Mouse (Mus musculus): ENCODE results near the gene Nfatc2ip. TPM values are rescaled to one million over a fixed set of nuclear protein-coding genes. Genes with fewer than 3 reads are reported as not detected.

Nfatc2ip gene
- total RNA-seq, 1 experiment: 45.6 TPM

DNA sequence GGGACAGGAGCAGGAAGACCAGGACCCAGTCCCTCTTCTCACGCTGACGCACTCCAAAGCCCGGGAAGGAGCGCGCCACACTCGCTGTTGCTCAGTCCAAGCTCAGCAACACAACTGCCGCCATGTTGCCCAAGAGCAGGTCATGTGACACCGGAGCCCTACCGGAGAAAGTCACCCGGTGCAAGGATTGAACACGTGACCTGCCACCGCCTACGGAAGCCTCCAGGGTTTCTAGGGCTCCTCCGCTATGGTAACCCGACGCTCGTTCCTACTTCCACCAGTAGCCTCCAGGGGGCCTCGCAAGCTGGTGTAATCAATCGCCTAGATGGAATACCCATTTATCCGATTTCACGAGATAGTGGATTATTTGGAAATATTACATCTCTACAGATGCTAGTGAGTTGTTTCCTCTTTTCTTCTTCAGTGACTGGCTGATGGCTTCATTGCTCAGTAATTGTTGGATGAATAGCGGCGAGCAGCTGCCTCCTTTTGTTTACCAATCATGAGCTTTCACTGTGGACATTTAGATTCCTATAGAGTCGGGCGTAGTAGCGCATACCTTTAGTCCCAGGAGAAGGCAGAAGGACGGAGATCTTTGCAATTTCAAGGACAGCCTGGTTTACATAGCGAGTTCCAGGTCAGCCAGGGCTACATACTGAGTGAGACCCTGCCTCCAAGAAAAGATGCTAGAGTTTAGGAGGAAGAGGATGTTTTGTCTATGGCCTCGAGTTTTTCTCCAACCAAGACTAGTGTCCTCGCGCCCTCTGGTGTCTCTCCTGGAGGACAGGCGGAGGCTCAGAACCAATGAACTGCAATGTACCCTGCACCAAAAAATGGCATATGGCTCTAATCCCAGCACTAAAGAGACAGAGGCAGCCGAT is 19.0 kb downstream of the Nfatc2ip start, which contains the start of gene Spns1:
Gene Spns1, minus strand, starts transcription at position 173 of the 881 bp plus-strand sequence.
- in situ Hi-C loops (cut with MboI; ENCODE audit: low sequenced_read_pairs in 2 of 2, unreplicated experiment in 2 of 2): no loop called here
- Histone ChIP-seq H3K36me3 (ENCODE audit: control insufficient read depth, insufficient read depth, low read length, poor library complexity, severe bottlenecking) (peaks cover 20% of the 10 kb centered on the region), H3K9ac (ENCODE audit: insufficient read depth, low read depth, low read length, poor library complexity, severe bottlenecking) (peak within 1 kb of the TSS; percentile 75), H3K4me3 (ENCODE audit: insufficient read depth in 1 of 2, low read depth in 1 of 2, low read length in 2 of 2, poor library complexity in 1 of 2, severe bottlenecking in 1 of 2) (peak within 1 kb of the TSS; percentile 68 to 69), H3K27ac (ENCODE audit: insufficient read depth, low read depth, low read length, poor library complexity, severe bottlenecking) (peak within 1 kb of the TSS; percentile 72; the same call in 1 of the 2 replicates), H3K4me1 (ENCODE audit: control insufficient read depth in 2 of 2, insufficient read depth in 2 of 2, low read length in 2 of 2, poor library complexity in 1 of 2) (peaks cover 2 to 12% of the 10 kb centered on the region in 2 experiments; a peak in 2 of 4 replicates), H3K9me3 (ENCODE audit: control insufficient read depth, insufficient read depth, low read depth, low read length) (no peaks in the 10 kb centered on the region)
- peak; percentile 97 for DNase-seq (ENCODE audit: low read depth, low spot score)
- TF ChIP-seq MAFK (IDR thresholded peaks at IDR 0.05; ENCODE audit: insufficient read depth, low read depth, low read length): no peak
- no peak for TF ChIP-seq CHD2 (IDR thresholded peaks at IDR 0.05; ENCODE audit: low read depth, low read length)
- peak; percentile 80 for TF ChIP-seq HCFC1 (IDR thresholded peaks at IDR 0.05; ENCODE audit: borderline replicate concordance, insufficient read depth, low read length)
- TF ChIP-seq ZNF384 (IDR thresholded peaks at IDR 0.05; ENCODE audit: low read depth, low read length): no peak
- TF ChIP-seq ZC3H11A (IDR thresholded peaks at IDR 0.05; ENCODE audit: borderline replicate concordance, low read depth, low read length): peak; percentile 78

DNA sequence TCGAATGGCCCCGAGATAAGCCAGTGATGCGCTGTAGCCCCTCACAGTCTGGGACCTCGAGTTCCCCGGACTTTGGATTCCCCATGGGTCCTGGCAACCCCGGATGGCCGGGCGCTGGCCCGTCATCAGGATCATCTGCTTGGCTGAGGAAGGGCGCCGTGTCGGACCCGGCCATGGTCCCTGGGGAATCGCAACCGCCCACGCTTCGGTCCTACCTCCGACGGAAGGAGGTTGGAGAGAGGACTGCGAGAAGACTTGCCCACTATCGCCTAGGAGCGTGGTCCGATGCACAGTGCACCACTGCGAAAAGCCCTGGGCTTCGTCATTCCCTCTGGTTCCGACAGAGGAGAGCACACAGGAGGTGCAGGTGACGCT is 19.6 kb downstream of the Nfatc2ip start:
- H3K4me1 ChIP-seq (ENCODE audit: control insufficient read depth in 2 of 2, insufficient read depth in 2 of 2, low read length in 2 of 2, poor library complexity in 1 of 2): peaks cover 2 to 12% of the 10 kb centered on the region in 2 experiments; a peak in 2 of 4 replicates
- peak overlapping the region; percentile 75 for H3K9ac ChIP-seq (ENCODE audit: insufficient read depth, low read depth, low read length, poor library complexity, severe bottlenecking)
- DNase-seq (ENCODE audit: low read depth, low spot score): no peak
- H3K4me3 ChIP-seq (ENCODE audit: insufficient read depth in 1 of 2, low read depth in 1 of 2, low read length in 2 of 2, poor library complexity in 1 of 2, severe bottlenecking in 1 of 2): peak overlapping the region; percentile 68 to 69
- H3K36me3 ChIP-seq (ENCODE audit: control insufficient read depth, insufficient read depth, low read length, poor library complexity, severe bottlenecking): peaks cover 26% of the 10 kb centered on the region
- H3K27ac ChIP-seq (ENCODE audit: insufficient read depth, low read depth, low read length, poor library complexity, severe bottlenecking): no peak overlapping the region
- in situ Hi-C loops (cut with MboI; ENCODE audit: low sequenced_read_pairs in 2 of 2, unreplicated experiment in 2 of 2): no loop called here
- no peaks in the 10 kb centered on the region for H3K9me3 ChIP-seq (ENCODE audit: control insufficient read depth, insufficient read depth, low read depth, low read length)
- TF ChIP-seq ZC3H11A (IDR thresholded peaks at IDR 0.05; ENCODE audit: borderline replicate concordance, low read depth, low read length) (no peak), HCFC1 (IDR thresholded peaks at IDR 0.05; ENCODE audit: borderline replicate concordance, insufficient read depth, low read length) (no peak), CHD2 (IDR thresholded peaks at IDR 0.05; ENCODE audit: low read depth, low read length) (no peak), MAFK (IDR thresholded peaks at IDR 0.05; ENCODE audit: insufficient read depth, low read depth, low read length) (no peak), ZNF384 (IDR thresholded peaks at IDR 0.05; ENCODE audit: low read depth, low read length) (no peak)

DNA sequence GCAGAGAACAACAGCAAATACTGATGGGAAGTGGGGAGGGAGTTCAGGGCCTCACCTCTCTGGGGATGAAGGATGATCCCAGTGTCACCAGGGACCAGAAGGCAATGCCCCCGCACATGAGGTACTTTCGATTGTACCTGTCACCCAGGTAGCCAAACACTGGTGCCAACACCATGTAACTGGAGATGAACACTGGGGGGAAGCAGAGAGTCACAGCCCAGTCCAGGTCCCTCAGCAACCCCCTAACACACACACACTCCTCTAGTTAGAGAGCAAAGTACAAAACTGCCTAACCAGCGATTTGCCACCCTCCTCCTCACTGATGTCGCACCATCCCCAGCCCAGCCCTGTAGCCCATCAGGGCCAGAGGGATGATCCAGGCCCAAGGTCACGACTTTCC is 21.5 kb downstream of the Nfatc2ip start:
- H3K4me1 ChIP-seq (ENCODE audit: control insufficient read depth in 2 of 2, insufficient read depth in 2 of 2, low read length in 2 of 2, poor library complexity in 1 of 2): peaks cover 2 to 12% of the 10 kb centered on the region in 2 experiments; a peak in 2 of 4 replicates
- peaks cover 37% of the 10 kb centered on the region for H3K36me3 ChIP-seq (ENCODE audit: control insufficient read depth, insufficient read depth, low read length, poor library complexity, severe bottlenecking)
- H3K27ac ChIP-seq (ENCODE audit: insufficient read depth, low read depth, low read length, poor library complexity, severe bottlenecking): no peak overlapping the region
- H3K9me3 ChIP-seq (ENCODE audit: control insufficient read depth, insufficient read depth, low read depth, low read length): no peaks in the 10 kb centered on the region
- no peak for DNase-seq (ENCODE audit: low read depth, low spot score)
- TF ChIP-seq MAFK (IDR thresholded peaks at IDR 0.05; ENCODE audit: insufficient read depth, low read depth, low read length) (peak; percentile 22; the same call in 1 of the 2 replicates), ZC3H11A (IDR thresholded peaks at IDR 0.05; ENCODE audit: borderline replicate concordance, low read depth, low read length) (no peak)
- in situ Hi-C loops (cut with MboI; ENCODE audit: low sequenced_read_pairs in 2 of 2, unreplicated experiment in 2 of 2): no loop called here
- H3K4me3 ChIP-seq (ENCODE audit: insufficient read depth in 1 of 2, low read depth in 1 of 2, low read length in 2 of 2, poor library complexity in 1 of 2, severe bottlenecking in 1 of 2): no peak overlapping the region
- H3K9ac ChIP-seq (ENCODE audit: insufficient read depth, low read depth, low read length, poor library complexity, severe bottlenecking): no peak overlapping the region; the same call in 1 of the 2 replicates

DNA sequence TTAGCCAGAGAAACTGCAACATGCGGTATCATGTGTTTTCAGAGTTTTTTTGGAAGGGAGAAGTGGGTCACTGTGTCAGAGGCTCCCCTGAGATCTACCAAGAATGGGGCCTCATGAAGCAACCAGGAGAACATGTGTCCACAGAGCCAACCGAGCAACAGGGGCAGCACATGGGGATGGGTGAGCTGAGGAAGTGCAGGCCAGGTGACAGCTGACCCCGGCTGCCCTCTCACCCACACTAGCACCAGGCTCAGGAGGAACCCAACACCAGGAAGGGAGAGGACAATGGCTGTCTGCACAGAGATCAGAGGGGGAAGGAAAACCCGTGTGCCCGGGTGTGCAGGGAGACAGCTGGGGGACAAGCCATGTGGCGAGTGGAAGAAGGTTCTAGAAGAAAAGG is 22.0 kb downstream of the Nfatc2ip start:
- in situ Hi-C loops (cut with MboI; ENCODE audit: low sequenced_read_pairs in 2 of 2, unreplicated experiment in 2 of 2): no loop called here
- TF ChIP-seq HCFC1 (IDR thresholded peaks at IDR 0.05; ENCODE audit: borderline replicate concordance, insufficient read depth, low read length): no peak
- no peak for TF ChIP-seq MAFK (IDR thresholded peaks at IDR 0.05; ENCODE audit: insufficient read depth, low read depth, low read length)
- TF ChIP-seq ZC3H11A (IDR thresholded peaks at IDR 0.05; ENCODE audit: borderline replicate concordance, low read depth, low read length): no peak
- TF ChIP-seq ZNF384 (IDR thresholded peaks at IDR 0.05; ENCODE audit: low read depth, low read length): no peak
- no peak overlapping the region for H3K27ac ChIP-seq (ENCODE audit: insufficient read depth, low read depth, low read length, poor library complexity, severe bottlenecking)
- peaks cover 42% of the 10 kb centered on the region for H3K36me3 ChIP-seq (ENCODE audit: control insufficient read depth, insufficient read depth, low read length, poor library complexity, severe bottlenecking)
- no peak overlapping the region for H3K9ac ChIP-seq (ENCODE audit: insufficient read depth, low read depth, low read length, poor library complexity, severe bottlenecking)
- H3K4me3 ChIP-seq (ENCODE audit: insufficient read depth in 1 of 2, low read depth in 1 of 2, low read length in 2 of 2, poor library complexity in 1 of 2, severe bottlenecking in 1 of 2): no peak overlapping the region
- DNase-seq (ENCODE audit: low read depth, low spot score): no peak
- H3K9me3 ChIP-seq (ENCODE audit: control insufficient read depth, insufficient read depth, low read depth, low read length): no peaks in the 10 kb centered on the region
- peaks cover 2 to 12% of the 10 kb centered on the region in 2 experiments; a peak in 2 of 4 replicates for H3K4me1 ChIP-seq (ENCODE audit: control insufficient read depth in 2 of 2, insufficient read depth in 2 of 2, low read length in 2 of 2, poor library complexity in 1 of 2)

All from ES-E14 (cell line).